Mouse (Mus musculus): ENCODE data around the gene Upp1.

The Upp1 gene

DNA sequence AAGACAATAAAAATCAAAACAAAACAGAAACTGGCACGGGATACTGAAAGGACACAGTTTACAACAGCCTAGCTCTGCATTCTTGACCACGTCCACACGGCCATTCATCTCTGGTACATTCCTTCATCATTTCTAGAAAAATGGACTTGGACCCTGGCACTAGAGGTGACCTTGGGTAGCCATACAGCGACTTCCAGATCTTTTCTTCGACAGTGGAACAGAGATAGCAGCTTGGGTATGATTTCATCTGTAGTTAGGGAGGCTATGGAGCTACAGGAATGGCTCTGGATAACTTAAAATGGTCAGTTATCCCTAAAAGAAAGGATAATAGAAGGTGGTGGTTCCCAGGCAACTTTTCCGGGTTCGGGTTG is at the start of gene Upp1:
Gene Upp1 (plus strand): TSS at position 54 of the 371 bp plus-strand sequence.
- in situ Hi-C loops (cut with MboI; ENCODE audit: low sequenced_read_pairs) = no loop called here

DNA sequence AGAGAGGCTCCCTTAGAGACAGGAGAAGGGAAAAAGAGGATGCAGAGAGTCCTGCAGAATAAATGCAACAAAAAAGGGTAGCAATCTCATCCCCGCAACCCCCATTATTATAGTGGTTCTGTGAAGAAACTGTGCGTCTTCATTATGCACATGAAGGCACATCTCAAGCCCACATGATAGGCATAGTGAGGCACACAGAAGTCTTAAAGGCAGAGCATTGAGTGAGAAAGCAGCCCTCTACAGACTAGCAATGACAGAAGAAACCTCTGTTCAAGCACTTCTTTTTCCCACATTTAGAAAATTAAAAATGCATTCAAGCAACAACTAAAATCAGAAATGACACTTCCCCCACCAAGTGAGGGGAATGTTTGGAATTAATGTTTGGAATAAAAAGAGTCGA is 41.5 kb upstream of the Upp1 start:
- in situ Hi-C loops (cut with MboI; ENCODE audit: low sequenced_read_pairs) = no loop called here

DNA sequence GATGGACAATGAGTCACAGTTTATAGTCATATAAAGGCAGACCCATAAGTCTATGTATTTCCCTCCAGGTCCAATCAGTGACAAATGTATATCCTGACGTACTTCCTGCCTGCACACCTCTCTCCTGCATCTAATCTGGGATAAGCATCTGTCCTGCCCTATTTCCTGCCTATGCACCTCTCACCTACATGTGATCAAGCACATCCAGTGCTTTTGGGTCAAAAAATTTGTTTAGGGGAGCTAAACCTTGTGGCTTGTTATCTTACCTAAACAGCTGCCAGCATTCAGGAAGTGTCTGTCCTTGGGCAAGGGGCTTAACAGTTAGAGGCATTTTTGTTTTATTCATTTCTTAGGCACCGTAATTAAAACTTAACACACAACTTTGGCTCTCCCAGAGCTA is 4.7 kb upstream of the Upp1 start:
- in situ Hi-C loops (cut with MboI; ENCODE audit: low sequenced_read_pairs) = no loop called here

DNA sequence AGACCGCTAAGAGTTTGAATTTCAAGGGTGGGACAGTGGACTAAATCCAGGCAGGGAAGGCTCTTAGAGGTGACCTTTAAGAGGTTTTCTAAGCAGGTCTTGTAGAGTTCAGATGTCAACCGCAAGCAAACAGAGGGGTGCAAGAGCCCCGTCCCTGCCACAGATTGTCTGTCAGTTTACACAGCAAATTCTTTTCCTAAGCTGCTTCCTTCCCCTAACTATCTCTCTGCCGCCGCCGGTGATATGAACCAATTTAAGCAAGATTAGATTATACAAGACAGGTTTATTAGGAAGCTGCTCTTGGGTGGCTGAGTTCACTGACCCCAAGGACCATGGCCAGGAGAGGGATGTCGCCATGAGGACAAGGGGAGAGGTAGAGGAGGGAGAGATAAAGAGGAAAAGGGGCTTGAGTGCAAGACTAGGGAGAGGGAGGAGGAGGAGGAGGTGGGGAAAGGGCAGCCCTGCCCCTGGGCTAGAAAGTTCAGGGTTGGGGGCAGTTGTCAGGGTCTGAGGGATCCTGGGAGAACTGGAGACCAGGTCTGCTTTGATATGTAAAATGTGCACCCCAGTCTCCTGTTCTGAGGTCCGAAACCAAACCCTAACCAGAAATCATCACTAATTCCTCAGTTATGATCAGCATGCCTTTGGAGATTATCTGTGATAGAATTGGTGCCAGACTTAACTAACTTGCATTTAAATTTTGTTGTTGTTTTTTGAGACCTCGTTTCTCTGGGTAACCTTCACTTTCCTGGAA is 2.4 kb upstream of the Upp1 start:
- in situ Hi-C loops (cut with MboI; ENCODE audit: low sequenced_read_pairs) = no loop called here

DNA sequence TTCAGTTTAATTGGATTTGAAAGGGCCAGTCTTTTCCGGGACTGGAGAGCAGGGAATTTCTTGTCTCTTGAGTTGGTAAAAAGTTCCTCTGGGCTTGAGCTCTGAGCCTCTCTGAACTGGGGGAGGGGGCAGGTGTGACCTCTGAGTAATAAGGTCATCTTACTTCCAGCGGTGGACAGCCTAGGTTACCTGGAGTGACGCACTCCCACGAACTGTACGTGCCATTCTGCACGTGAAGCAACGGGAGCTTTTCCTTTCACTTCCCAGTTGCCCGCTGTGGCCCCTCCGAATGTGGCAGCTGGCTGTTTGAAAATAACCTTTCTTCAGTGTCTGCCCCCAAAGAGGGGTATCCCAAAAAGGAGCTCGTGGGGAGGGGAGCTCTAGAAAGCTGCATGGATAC is 1.8 kb upstream of the Upp1 start:
- in situ Hi-C loops (cut with MboI; ENCODE audit: low sequenced_read_pairs) = no loop called here

DNA sequence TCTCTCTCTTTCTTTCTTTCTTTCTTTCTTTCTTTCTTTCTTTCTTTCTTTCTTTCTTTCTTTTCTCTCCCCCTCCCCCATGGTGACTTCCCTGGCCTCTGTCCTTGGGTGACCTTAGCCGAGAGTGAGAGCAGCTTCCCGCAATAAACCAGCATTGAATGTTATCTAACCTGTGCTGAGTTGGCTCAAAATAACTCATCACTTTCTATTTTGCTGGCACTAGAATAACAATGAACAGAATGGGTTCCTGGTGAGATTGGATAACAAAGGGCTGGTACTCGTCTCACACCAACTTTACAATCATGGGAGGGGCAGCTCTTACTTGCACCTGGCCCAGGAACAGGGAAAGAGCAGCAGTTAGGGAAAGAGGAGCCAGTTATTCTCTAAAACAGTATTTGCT is 987 bp upstream of the Upp1 start:
- in situ Hi-C loops (cut with MboI; ENCODE audit: low sequenced_read_pairs) = no loop called here

DNA sequence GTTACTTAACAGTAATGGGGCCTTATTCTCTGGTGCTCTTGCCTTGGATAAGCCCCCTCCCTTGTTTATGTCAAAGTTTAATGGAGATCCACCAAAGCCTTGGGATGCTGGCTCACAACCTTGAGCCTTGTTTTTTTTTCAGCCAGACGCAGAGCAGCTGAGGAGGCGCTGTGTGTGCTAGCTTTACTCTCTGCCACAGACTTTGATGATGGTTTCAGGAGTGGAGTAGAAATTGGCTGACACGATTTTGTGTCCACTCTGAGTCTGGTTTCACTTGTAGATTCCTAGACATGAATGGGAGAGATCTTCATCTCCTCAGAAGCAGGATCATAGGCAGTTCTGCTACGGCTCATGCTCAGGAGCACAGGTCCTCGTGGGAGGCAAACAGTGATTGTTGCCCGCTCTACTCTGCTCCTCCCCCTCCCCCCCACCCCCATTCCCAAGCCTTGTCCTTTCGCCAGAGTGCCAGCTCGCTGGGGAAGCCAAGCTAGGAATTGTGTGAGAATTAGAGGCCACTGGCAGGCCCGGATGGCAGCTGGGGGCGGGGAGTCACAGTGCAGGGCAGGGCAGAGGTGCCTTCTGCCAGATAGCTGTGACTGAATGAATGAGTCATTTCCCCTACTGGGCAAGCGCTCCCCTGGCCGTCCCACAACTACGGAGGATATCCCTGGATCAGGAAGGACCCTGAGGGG is 399 bp upstream of the Upp1 start:
- in situ Hi-C loops (cut with MboI; ENCODE audit: low sequenced_read_pairs) = no loop called here

DNA sequence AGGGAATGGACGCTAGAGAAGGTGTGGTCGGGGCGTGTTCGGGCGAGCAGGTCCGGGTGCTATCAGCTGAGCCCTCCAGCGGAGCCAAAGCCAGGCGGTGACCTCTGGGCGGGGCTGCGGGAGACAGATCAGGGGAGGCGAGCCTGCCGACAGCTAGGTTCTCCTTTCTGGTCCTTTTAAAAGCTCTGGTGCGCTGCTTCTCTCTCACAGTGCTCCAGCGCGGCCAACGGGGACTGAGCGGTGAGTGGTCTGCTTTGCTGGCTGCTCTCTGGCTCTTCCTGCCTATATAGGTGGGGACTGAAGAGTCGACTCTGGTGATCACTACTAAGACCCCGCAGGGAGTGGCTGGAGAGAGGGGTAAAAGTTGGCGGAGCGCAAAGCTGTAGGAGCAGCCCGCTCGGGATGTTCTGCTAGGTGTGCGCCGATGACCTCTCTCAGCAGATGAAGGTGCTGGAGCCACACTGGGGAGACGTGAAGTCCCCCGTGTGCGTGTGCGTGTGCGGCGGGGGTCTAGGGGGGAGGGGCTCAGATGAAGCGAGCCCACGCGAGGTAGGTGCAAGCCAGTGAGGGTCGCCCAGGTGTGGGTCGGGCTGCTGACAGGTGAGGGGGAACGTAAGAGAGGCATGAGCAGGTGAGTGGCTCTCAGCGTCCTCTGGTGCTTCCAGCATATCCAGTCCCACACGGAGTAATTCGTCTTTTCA is 668 bp downstream of the Upp1 start:
- in situ Hi-C loops (cut with MboI; ENCODE audit: low sequenced_read_pairs) = no loop called here

DNA sequence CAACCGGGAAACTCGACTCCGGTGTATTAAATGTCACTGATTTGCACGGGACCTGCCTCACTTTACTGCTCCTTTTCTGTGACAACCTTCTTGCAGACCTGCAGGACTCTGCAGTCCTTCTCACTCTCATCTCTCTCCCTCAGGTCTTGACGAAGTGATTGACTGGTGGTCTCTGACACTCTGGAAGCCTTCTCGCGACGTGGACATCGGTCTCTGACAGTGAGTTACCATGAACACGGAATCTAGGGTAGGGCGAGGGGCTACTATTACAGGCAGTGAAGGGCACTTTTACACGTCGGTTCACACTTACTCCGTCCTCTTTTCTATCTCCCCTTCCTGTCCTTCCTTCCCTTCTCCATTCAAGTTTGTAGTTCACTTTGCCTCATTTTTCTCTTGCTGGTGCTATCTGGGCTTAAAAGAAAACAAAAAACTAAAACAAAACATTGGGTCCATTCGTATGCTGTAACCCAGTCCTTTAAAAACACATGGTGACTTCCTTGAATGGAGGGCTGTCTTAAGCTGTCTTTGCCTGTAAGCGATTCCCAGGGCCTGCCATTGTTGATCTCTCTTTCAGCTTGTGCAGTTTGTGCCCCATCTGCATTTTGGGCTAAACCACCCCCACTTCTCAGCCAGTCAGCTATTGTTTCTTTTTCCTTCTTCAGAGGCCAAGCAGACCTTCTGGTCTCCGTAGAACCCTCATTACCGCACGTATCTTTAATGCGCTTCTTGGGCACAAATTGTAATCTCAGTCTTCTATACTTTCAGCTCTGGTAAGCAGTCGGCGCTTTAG is 1.5 kb downstream of the Upp1 start:
- in situ Hi-C loops (cut with MboI; ENCODE audit: low sequenced_read_pairs) = no loop called here

DNA sequence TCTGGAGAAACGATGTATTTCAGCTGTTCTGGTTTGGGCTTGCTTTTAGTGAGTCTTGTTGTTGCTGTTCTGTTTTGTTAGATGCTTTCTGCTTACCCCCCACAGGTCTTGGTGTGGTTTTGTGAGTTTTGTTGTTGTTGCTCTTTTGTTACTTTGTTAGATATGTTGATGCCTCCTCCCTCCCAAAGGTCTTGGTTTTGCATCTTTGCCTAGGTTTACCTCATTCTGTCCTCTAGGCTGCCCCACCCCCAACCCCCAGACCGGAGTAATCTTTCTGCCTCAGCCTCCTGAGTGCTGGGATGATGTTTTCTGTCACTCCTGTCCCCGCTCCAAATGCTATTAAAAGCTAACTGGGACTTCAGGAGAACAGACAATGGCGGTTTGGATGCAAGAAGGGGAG is 4.4 kb downstream of the Upp1 start:
- in situ Hi-C loops (cut with MboI; ENCODE audit: low sequenced_read_pairs) = no loop called here

DNA sequence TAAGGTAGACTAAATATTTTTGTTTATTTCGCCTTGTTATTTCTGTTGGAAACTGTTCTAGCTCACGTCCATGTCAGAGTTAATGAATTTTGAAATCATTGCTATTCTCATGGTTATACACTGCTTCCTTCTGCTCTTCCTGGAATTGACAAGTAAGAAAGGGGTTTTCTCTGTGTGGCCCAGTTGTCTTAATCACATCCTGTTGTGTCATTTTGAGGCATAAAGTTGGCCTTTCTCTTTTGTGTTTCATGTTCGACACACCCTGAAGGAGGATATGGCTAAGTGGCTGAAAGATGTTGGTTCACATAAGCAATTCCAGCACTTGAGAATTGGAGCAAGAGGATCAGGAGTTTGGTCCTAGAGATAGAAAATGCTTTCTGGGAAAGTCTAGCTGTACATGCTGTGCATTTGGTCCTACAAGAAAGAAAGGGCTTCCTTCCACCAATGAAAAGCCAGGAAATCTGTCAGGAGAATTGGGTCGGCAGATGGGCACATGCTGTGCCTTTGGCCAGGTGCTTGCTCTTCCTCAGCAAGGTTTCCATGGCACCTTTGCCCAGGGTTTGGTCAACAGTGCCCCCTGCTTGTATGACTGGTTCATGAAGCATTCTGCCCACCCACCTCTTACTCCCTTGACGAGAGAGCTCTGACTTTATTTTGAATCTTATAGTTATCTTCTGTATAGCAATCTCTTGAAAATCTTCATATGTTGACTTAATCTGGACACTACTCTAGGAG is 8.6 kb downstream of the Upp1 start:
- in situ Hi-C loops (cut with MboI; ENCODE audit: low sequenced_read_pairs) = no loop called here

DNA sequence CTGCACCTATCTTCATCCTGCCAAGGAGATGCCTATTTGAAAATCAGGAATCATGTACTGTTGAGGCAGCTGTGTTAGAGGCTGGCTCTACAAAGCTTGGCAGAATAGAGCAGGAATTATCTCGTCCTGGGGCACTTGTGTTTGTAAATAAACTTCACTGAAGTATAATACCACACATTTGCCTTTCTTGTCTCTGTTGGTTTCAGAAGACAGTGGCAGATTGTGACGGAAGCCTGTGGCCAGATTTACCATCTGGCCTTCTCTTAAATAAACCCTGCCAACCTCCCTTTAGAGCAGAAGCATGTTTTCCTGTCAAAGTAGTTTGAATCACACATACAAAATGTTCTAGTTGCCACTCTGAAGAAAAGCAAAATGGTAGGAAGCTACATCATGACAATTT is 10.2 kb downstream of the Upp1 start:
- in situ Hi-C loops (cut with MboI; ENCODE audit: low sequenced_read_pairs) = no loop called here

DNA sequence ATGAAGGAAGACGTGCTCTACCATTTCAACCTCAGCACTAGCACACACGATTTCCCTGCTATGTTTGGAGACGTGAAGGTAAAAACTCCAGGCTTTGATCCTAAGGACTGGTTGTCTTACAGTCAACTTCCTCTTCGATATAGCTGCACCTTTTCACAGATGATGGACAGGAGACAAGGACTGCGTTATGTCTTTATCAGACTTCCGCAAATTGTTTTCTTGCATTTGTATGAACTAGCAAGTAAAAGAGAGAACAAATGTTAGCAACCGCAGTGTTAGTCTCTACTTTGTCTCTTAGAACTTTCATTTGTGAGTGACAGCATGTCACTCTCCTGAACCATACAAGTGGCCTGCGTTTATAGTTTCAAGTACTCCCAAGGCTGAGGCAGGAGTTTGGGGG is 11.6 kb downstream of the Upp1 start:
- in situ Hi-C loops (cut with MboI; ENCODE audit: low sequenced_read_pairs) = no loop called here

DNA sequence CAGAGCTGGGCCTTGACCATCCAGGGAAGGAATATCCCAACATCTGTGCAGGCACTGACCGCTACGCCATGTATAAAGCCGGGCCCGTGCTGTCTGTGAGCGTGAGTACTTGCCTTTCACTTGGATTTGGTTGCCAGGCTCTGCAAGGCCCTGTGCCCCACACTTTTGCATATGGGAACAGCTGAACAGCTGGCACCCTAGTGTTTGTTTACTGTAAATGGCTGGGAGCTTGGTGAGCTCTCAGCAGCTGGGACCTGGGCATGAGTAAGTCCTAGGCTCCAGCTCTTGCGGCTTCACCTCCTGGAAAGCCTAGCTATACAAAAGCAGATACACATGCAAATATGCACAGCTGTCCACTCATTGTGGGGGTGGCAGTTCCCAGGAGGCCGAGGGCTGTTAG is 13.8 kb downstream of the Upp1 start:
- in situ Hi-C loops (cut with MboI; ENCODE audit: low sequenced_read_pairs) = loop anchor here (10.0 kb wide), 1 partner anchor 597 kb away; no protein-coding TSS in a partner anchor

DNA sequence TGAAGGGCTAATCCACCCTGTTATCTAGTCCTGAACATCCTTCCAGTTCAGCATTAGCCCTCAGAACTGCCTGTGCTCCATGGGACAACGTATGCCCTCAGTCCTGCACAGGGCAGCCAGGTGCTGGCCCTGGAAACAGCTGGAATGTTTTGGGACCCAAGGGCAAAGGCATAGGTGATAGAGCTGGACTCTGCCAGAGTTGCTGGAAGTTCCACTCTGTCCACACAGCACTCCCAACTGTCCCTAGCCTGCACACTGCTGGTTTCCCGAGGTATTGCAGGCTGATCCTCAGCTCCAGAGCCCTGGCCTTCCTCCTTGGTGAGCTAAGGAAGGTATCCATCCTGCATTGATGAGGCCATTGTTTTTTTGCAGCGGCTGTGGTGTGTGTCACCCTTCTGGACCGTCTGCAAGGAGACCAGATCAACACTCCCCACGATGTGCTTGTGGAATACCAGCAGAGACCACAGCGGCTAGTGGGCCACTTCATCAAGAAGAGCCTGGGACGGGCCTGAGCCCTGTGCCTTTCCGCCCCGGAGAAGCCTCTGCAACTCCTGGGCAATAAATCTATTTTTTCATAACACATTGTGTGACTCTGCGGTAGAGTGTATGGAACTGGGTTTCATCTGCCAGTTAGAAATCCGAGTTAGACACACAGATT is 17.8 kb downstream of the Upp1 start:
- in situ Hi-C loops (cut with MboI; ENCODE audit: low sequenced_read_pairs) = loop anchor here (5.0 to 10.0 kb wide), 2 partner anchors 148 to 601 kb away; no protein-coding TSS in a partner anchor

DNA sequence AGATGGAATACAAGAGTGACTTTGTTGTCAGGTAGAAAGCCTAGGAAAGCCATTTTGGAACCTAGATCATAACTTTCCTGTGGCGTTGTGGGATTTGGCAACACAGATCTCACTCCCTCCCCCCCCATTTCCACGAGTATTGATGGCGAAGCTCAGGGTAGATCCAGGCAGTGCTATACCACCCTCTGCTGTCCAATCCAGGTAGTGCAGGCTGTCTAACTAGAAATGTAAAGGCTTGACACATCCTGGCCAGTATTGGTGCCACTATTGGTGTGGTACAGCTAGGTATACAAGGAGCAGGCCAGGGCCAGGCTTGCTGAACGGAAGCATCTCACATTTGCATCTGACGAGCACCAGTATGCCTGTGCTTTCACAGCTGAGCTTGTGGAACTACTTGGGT is 18.6 kb downstream of the Upp1 start:
- in situ Hi-C loops (cut with MboI; ENCODE audit: low sequenced_read_pairs) = loop anchor here (5.0 to 10.0 kb wide), 2 partner anchors 149 to 602 kb away; no protein-coding TSS in a partner anchor

DNA sequence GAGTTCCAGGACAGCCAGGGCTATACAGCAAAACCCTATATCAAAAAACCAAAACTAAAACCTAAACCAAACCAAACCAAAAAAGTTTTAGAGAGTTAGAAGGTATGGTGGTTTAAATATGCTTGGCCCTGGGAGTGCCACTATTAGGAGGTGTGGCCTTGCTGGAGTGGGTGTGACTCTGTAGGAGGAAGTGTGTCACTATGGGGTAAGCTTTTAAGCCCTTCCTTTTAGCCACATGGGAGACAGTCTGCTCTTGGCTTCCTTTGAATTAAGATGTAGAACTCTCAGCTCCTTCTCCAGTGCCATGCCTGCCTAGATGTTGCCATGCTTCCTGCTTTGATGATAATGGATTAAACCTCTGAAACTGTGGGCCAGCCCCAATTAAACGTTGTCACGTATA is 27.2 kb downstream of the Upp1 start:
- in situ Hi-C loops (cut with MboI; ENCODE audit: low sequenced_read_pairs) = no loop called here

DNA sequence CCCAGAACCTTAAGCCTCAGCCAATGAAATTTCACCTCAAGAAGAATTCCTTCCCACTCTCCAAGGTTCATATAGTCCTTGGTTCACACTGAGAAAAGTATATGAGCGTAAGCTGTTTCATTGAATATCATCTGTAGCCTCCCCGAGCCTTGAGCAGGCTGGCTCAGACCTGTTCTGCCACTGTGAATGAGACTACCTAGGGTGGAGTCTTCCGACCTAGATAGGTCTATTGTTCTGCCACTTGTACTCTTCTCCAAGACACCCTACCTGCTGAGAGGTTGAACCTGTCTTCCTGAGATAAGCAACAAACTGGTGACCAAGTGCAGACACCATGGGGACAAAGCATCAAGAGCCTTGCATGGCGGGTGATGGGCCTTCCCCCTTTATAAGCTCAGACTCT is 28.2 kb downstream of the Upp1 start:
- in situ Hi-C loops (cut with MboI; ENCODE audit: low sequenced_read_pairs) = no loop called here

DNA sequence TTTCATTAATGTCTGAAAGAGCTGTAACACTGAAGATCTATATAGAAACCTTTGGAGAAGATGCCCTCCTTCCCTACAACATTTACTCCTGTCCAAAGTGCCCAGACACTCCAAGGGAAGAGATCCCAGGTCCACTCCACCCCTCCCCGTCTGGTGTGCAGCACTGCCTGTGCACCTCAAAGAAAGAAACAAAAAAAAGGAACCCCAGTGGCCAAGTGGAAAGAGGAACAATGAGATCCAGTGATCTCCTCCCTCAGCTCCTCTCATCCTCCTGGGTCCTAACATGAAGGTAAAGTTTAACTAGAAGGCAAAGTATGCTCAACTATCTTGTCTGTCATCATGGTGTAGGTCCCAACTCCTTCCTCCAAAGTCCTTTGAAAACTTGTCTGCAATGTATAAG is 28.8 kb downstream of the Upp1 start:
- in situ Hi-C loops (cut with MboI; ENCODE audit: low sequenced_read_pairs) = no loop called here

DNA sequence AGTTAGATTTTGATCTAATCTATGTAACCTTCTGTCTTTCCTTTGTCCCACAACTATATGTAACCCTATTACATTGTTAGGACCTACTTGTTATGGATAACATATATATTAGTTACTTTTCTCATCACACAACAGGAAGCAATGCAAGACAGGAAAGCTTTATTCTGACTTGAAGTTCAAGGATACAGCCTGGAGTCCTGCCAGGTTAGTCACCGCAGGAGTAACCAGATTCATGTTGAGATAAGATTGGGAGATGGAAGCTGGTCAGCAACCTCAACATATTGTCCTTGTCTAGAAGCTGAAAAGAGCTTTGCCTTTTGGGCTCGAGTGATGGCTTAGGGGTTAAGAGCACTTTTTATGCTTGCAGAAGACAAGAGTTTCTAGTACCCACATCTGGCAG is 30.3 kb downstream of the Upp1 start:
- in situ Hi-C loops (cut with MboI; ENCODE audit: low sequenced_read_pairs) = no loop called here

All from CH12F3 (cell line).